Mouse (Mus musculus): ENCODE data around the gene Aoah. TPM values are rescaled to one million over a fixed set of nuclear protein-coding genes. Genes with fewer than 3 reads are reported as not detected.

Aoah gene
- polyA plus RNA-seq (2012; fragmentation: generic; extraction: Trizol): not detected
- long read RNA-seq, experiment 1: 0 reads
- long read RNA-seq, experiment 2: 0 reads

DNA sequence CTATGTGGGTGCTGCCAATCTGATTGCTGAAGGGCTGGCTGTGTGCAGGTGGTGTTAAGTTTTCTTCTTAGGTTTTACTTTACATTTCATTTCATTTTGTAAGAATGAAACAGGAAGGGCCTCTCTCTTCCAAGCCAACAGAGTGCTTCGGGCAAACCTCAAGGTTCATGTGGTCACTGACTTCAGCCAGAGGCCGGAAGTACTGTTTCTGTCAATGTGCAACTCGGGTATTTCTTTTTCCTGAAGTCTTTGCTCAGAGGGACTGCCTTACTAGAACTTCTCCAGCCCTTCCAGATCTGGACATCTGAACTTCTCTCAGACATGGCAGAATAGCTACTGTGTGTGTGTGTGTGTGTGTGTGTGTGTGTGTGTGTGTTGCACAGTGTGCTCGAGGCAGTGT is at the start of gene Aoah:
Aoah (plus strand) TSS at position 213 of the 400 bp plus-strand sequence.
- H3K79me2 ChIP-seq (ENCODE audit: control insufficient read depth, insufficient read depth): no peaks in the 10 kb centered on the region
- H3K27me3 ChIP-seq (ENCODE audit: control insufficient read depth, insufficient read depth, insufficient read length): no peaks in the 10 kb centered on the region
- H3K36me3 ChIP-seq (ENCODE audit: control insufficient read depth, insufficient read depth): no peaks in the 10 kb centered on the region
- no peak within 1 kb of the TSS for H3K4me3 ChIP-seq (ENCODE audit: insufficient read depth, poor library complexity, severe bottlenecking)
- TF ChIP-seq MAX (IDR thresholded peaks at IDR 0.05) (no peak), MYOG (IDR thresholded peaks at IDR 0.05; ENCODE audit: control insufficient read depth, extremely low read depth, insufficient read length) (no peak), CEBPB (IDR thresholded peaks at IDR 0.05; ENCODE audit: low read depth) (no peak), FOSL1 (IDR thresholded peaks at IDR 0.05; ENCODE audit: insufficient read depth, low read length, poor library complexity, severe bottlenecking) (no peak), CTCF (IDR thresholded peaks at IDR 0.05; ENCODE audit: control insufficient read depth, insufficient read depth, insufficient read length) (no peak), USF1 (IDR thresholded peaks at IDR 0.05; ENCODE audit: low read depth) (no peak), MYOD1 (IDR thresholded peaks at IDR 0.05; ENCODE audit: control insufficient read depth, insufficient read length, low read depth) (no peak)
- no peaks in the 10 kb centered on the region for H3K79me3 ChIP-seq (ENCODE audit: low read depth)
- no peak within 1 kb of the TSS for H3ac ChIP-seq (ENCODE audit: control insufficient read depth, insufficient read length, low read depth)

DNA sequence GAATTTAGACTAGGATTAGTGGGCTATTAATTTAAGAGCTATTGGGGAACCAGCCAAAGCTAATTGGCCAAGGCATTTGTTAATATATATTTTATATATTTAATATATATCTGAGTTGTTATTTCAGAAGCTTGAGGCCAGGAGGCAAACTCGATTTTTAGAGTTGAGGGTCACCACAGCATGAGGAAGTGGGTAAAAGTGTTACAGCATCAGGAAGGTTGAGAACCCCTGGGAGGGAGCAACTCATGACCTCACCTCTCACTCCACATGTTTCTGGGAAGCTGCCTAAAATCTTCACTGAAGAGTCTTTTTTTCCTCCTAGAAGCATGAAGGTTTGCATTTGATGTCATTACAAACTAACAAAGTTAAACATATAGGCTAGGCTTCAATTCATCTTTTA is 39.1 kb upstream of the Aoah start:
- Histone ChIP-seq H3K36me3 (ENCODE audit: control insufficient read depth, insufficient read depth) (no peaks in the 10 kb centered on the region), H3K79me2 (ENCODE audit: control insufficient read depth, insufficient read depth) (no peaks in the 10 kb centered on the region), H3ac (ENCODE audit: control insufficient read depth, insufficient read length, low read depth) (no peak overlapping the region), H3K79me3 (ENCODE audit: low read depth) (no peaks in the 10 kb centered on the region), H3K27me3 (ENCODE audit: control insufficient read depth, insufficient read depth, insufficient read length) (no peaks in the 10 kb centered on the region), H3K4me3 (ENCODE audit: insufficient read depth, poor library complexity, severe bottlenecking) (no peak overlapping the region)
- TF ChIP-seq USF1 (IDR thresholded peaks at IDR 0.05; ENCODE audit: low read depth) (no peak), MYOG (IDR thresholded peaks at IDR 0.05; ENCODE audit: control insufficient read depth, extremely low read depth, insufficient read length) (no peak), CEBPB (IDR thresholded peaks at IDR 0.05; ENCODE audit: low read depth) (no peak), MAX (IDR thresholded peaks at IDR 0.05) (no peak), MYOD1 (IDR thresholded peaks at IDR 0.05; ENCODE audit: control insufficient read depth, insufficient read length, low read depth) (no peak), FOSL1 (IDR thresholded peaks at IDR 0.05; ENCODE audit: insufficient read depth, low read length, poor library complexity, severe bottlenecking) (no peak), CTCF (IDR thresholded peaks at IDR 0.05; ENCODE audit: control insufficient read depth, insufficient read depth, insufficient read length) (no peak)

DNA sequence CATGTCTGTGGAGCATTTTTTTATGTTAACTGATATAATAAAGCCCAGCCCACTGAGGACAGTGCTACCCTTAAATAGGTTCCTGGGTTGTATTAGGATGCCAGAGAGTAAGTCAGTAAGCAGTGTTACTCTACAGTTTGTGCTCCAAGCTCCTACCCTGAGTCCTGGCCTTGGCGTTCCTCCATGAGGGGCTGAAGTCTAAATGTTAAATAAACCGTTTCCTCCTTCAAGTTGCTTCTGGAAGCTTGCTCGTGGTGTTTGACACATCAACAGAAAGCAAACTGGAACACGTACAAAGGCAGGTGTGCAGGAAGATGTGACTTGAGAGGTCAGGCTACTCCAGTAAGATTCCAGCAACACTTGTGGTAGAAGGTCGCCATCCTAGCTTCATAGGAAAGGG is 10.3 kb upstream of the Aoah start:
- TF ChIP-seq CEBPB (IDR thresholded peaks at IDR 0.05; ENCODE audit: low read depth) (no peak), CTCF (IDR thresholded peaks at IDR 0.05; ENCODE audit: control insufficient read depth, insufficient read depth, insufficient read length) (no peak), MYOG (IDR thresholded peaks at IDR 0.05; ENCODE audit: control insufficient read depth, extremely low read depth, insufficient read length) (no peak), MYOD1 (IDR thresholded peaks at IDR 0.05; ENCODE audit: control insufficient read depth, insufficient read length, low read depth) (no peak), USF1 (IDR thresholded peaks at IDR 0.05; ENCODE audit: low read depth) (no peak), MAX (IDR thresholded peaks at IDR 0.05) (no peak), FOSL1 (IDR thresholded peaks at IDR 0.05; ENCODE audit: insufficient read depth, low read length, poor library complexity, severe bottlenecking) (no peak)

DNA sequence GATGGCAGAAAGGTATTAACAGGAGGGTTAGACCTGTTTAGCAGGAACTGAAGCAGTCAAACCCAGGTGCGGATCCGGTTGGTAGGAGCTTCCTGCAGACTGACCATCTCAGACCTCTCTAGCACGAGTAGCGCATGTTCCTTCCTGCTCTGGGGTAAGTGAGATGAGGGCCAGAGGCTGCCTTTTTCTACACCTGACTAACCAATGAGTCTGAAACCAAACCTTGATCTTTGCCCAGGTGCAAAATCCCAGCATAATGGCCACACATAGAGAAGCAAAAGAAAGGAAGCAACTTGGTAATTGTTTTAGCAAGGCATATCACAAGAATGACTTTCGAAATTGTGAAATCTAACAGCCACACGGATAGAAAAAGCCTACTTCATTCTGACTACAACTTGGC is 9.9 kb upstream of the Aoah start:
- no peaks in the 10 kb centered on the region for H3K79me2 ChIP-seq (ENCODE audit: control insufficient read depth, insufficient read depth)
- TF ChIP-seq FOSL1 (IDR thresholded peaks at IDR 0.05; ENCODE audit: insufficient read depth, low read length, poor library complexity, severe bottlenecking) (no peak), MYOD1 (IDR thresholded peaks at IDR 0.05; ENCODE audit: control insufficient read depth, insufficient read length, low read depth) (no peak), MAX (IDR thresholded peaks at IDR 0.05) (no peak), MYOG (IDR thresholded peaks at IDR 0.05; ENCODE audit: control insufficient read depth, extremely low read depth, insufficient read length) (no peak), CTCF (IDR thresholded peaks at IDR 0.05; ENCODE audit: control insufficient read depth, insufficient read depth, insufficient read length) (no peak), USF1 (IDR thresholded peaks at IDR 0.05; ENCODE audit: low read depth) (no peak), CEBPB (IDR thresholded peaks at IDR 0.05; ENCODE audit: low read depth) (no peak)
- no peaks in the 10 kb centered on the region for H3K36me3 ChIP-seq (ENCODE audit: control insufficient read depth, insufficient read depth)
- H3K79me3 ChIP-seq (ENCODE audit: low read depth): no peaks in the 10 kb centered on the region
- no peaks in the 10 kb centered on the region for H3K27me3 ChIP-seq (ENCODE audit: control insufficient read depth, insufficient read depth, insufficient read length)
- no peak overlapping the region for H3ac ChIP-seq (ENCODE audit: control insufficient read depth, insufficient read length, low read depth)
- no peak overlapping the region for H3K4me3 ChIP-seq (ENCODE audit: insufficient read depth, poor library complexity, severe bottlenecking)

More for the DNA sequence above, 10.3 kb upstream of the Aoah start:
- Histone ChIP-seq H3K79me2 (ENCODE audit: control insufficient read depth, insufficient read depth) (no peaks in the 10 kb centered on the region), H3K79me3 (ENCODE audit: low read depth) (no peaks in the 10 kb centered on the region), H3K4me3 (ENCODE audit: insufficient read depth, poor library complexity, severe bottlenecking) (no peak overlapping the region), H3K36me3 (ENCODE audit: control insufficient read depth, insufficient read depth) (no peaks in the 10 kb centered on the region), H3ac (ENCODE audit: control insufficient read depth, insufficient read length, low read depth) (no peak overlapping the region), H3K27me3 (ENCODE audit: control insufficient read depth, insufficient read depth, insufficient read length) (no peaks in the 10 kb centered on the region)

DNA sequence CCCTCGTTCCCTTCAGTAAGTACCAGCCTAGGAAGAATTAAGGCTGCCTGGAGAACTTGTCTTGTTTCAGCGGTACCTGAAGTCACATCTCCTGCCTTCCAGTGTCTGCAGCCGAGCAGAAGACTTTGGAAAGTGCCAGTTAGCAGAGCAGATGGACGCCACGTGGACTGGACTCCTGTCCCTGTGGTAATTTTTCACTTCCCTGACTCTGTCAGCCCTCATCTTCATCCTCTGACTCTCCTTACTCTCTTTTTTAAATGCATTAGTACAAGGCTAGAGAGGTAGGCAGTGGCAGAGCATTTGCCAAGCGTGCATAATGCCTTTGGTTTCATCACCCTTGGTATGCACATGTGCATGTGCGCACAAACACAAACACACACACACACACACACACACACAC is 8.0 kb upstream of the Aoah start:
- no peaks in the 10 kb centered on the region for H3K79me2 ChIP-seq (ENCODE audit: control insufficient read depth, insufficient read depth)
- H3K4me3 ChIP-seq (ENCODE audit: insufficient read depth, poor library complexity, severe bottlenecking): no peak overlapping the region
- H3K36me3 ChIP-seq (ENCODE audit: control insufficient read depth, insufficient read depth): no peaks in the 10 kb centered on the region
- no peak overlapping the region for H3ac ChIP-seq (ENCODE audit: control insufficient read depth, insufficient read length, low read depth)
- H3K79me3 ChIP-seq (ENCODE audit: low read depth): no peaks in the 10 kb centered on the region
- TF ChIP-seq CTCF (IDR thresholded peaks at IDR 0.05; ENCODE audit: control insufficient read depth, insufficient read depth, insufficient read length) (no peak), MAX (IDR thresholded peaks at IDR 0.05) (no peak), USF1 (IDR thresholded peaks at IDR 0.05; ENCODE audit: low read depth) (no peak), MYOG (IDR thresholded peaks at IDR 0.05; ENCODE audit: control insufficient read depth, extremely low read depth, insufficient read length) (no peak), FOSL1 (IDR thresholded peaks at IDR 0.05; ENCODE audit: insufficient read depth, low read length, poor library complexity, severe bottlenecking) (no peak), MYOD1 (IDR thresholded peaks at IDR 0.05; ENCODE audit: control insufficient read depth, insufficient read length, low read depth) (no peak), CEBPB (IDR thresholded peaks at IDR 0.05; ENCODE audit: low read depth) (no peak)
- no peaks in the 10 kb centered on the region for H3K27me3 ChIP-seq (ENCODE audit: control insufficient read depth, insufficient read depth, insufficient read length)

Data from C2C12 (cell line).